Mouse (Mus musculus): ENCODE data around the gene Mecom. TPM values are rescaled to one million over a fixed set of nuclear protein-coding genes. Genes with fewer than 3 reads are reported as not detected.

Mecom gene
- polyA plus RNA-seq, 1 experiment from 2014 or later, result 57.4 TPM

DNA sequence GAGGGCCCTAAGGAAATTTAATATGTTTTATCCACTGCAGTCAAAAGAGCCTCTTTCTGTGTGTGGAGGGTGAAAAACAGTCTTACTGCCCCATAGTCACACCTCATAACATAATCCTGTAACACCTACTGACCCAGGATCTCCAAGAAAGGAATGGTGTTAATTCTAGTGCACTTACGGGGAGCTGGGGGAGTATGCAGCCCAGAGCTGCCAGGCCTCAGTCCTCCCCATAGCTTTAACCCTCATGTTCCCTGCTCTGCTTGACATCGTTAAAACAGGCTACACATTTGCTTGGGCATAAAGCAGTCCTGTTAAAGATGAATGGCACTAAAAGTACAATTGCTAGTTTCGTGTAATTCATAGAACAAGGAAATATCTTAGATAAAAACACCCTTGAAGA, 335.0 kb downstream of the Mecom start:
- 48% methylated on average over 3 of the region's 3 CpGs for whole genome bisulfite sequencing
- Histone ChIP-seq H3K36me3 (ENCODE audit: control insufficient read depth, insufficient read depth, low read length) (no peaks in the 10 kb centered on the region), H3K4me3 (replicated peaks; ENCODE audit: low read length) (no peak overlapping the region), H3K27me3 (ENCODE audit: control insufficient read depth, insufficient read depth, low read length) (no peaks in the 10 kb centered on the region), H3K4me2 (ENCODE audit: low read depth, low read length) (no peak overlapping the region), H3K9ac (ENCODE audit: low read length) (no peak overlapping the region), H3K27ac (ENCODE audit: low read length) (no peak overlapping the region), H3K4me1 (ENCODE audit: control insufficient read depth, insufficient read depth, low read length) (peaks cover 13% of the 10 kb centered on the region; the same call in 1 of the 2 replicates), H3K9me3 (replicated peaks; ENCODE audit: control insufficient read depth, low read length) (no peaks in the 10 kb centered on the region)
- ATAC-seq (ENCODE audit: insufficient read depth, low FRiP score), result no peak

- no peaks in the 10 kb centered on the region for H3K9me3 ChIP-seq (replicated peaks; ENCODE audit: control insufficient read depth, low read length)
- ATAC-seq (ENCODE audit: insufficient read depth, low FRiP score), result no peak
- H3K36me3 ChIP-seq (ENCODE audit: control insufficient read depth, insufficient read depth, low read length), result no peaks in the 10 kb centered on the region
- H3K4me1 ChIP-seq (ENCODE audit: control insufficient read depth, insufficient read depth, low read length), result peaks cover 14% of the 10 kb centered on the region; the same call in 1 of the 2 replicates
- H3K4me2 ChIP-seq (ENCODE audit: low read depth, low read length), result no peak overlapping the region
- no peak overlapping the region for H3K9ac ChIP-seq (ENCODE audit: low read length)
- no peak overlapping the region for H3K4me3 ChIP-seq (replicated peaks; ENCODE audit: low read length)
- H3K27me3 ChIP-seq (ENCODE audit: control insufficient read depth, insufficient read depth, low read length), result no peaks in the 10 kb centered on the region
- no peak overlapping the region for H3K27ac ChIP-seq (ENCODE audit: low read length)
These were observed 338.7 kb downstream of the Mecom start for GRCm38 (mm10) chr3:30209131-30209530.

- Histone ChIP-seq H3K27ac (ENCODE audit: low read length) (no peak overlapping the region), H3K36me3 (ENCODE audit: control insufficient read depth, insufficient read depth, low read length) (no peaks in the 10 kb centered on the region), H3K27me3 (ENCODE audit: control insufficient read depth, insufficient read depth, low read length) (no peaks in the 10 kb centered on the region), H3K9ac (ENCODE audit: low read length) (no peak overlapping the region), H3K9me3 (replicated peaks; ENCODE audit: control insufficient read depth, low read length) (no peaks in the 10 kb centered on the region), H3K4me1 (ENCODE audit: control insufficient read depth, insufficient read depth, low read length) (0 out of 2 replicates have a peak, but pooled peaks cover 6% of the 10 kb centered on the region), H3K4me2 (ENCODE audit: low read depth, low read length) (no peak overlapping the region), H3K4me3 (replicated peaks; ENCODE audit: low read length) (no peak overlapping the region)
- ATAC-seq (ENCODE audit: insufficient read depth, low FRiP score), result no peak
- 43% methylated on average over 8 of the region's 8 CpGs for WGBS
These were observed 339.9 kb downstream of the Mecom start for GRCm38 (mm10) chr3:30207886-30208285.

DNA sequence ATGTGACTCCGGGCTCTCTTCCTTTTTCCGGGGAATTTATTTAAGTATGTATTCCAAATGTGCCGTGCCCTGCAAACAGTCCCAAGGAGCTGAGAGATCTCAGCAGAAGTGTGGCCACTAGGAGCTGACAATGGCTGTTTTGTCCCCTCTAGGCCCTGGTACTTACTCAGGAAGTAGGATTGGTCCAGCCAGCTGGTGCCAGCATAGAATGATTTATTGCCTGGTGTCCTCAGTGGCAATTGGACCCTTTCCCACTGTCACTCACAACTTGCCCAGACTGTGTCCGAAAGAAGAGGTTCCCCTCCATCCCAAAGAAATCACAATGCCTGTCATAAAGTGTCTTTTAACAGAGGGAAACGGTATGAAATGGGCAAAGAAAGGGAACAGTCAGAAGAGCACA, 340.4 kb downstream of the Mecom start:
- no peak overlapping the region for H3K4me3 ChIP-seq (replicated peaks; ENCODE audit: low read length)
- no peaks in the 10 kb centered on the region for H3K9me3 ChIP-seq (replicated peaks; ENCODE audit: control insufficient read depth, low read length)
- H3K27me3 ChIP-seq (ENCODE audit: control insufficient read depth, insufficient read depth, low read length), result no peaks in the 10 kb centered on the region
- no peaks in the 10 kb centered on the region for H3K36me3 ChIP-seq (ENCODE audit: control insufficient read depth, insufficient read depth, low read length)
- ATAC-seq (ENCODE audit: insufficient read depth, low FRiP score), result no peak
- 0 out of 2 replicates have a peak, but pooled peaks cover 4% of the 10 kb centered on the region for H3K4me1 ChIP-seq (ENCODE audit: control insufficient read depth, insufficient read depth, low read length)
- WGBS, result 42% methylated on average over 5 of the region's 5 CpGs
- no peak overlapping the region for H3K27ac ChIP-seq (ENCODE audit: low read length)
- no peak overlapping the region for H3K9ac ChIP-seq (ENCODE audit: low read length)
- H3K4me2 ChIP-seq (ENCODE audit: low read depth, low read length), result no peak overlapping the region

- Histone ChIP-seq H3K9ac (ENCODE audit: low read length) (no peak overlapping the region), H3K36me3 (ENCODE audit: control insufficient read depth, insufficient read depth, low read length) (no peaks in the 10 kb centered on the region), H3K4me2 (ENCODE audit: low read depth, low read length) (no peak overlapping the region), H3K27ac (ENCODE audit: low read length) (no peak overlapping the region), H3K4me3 (replicated peaks; ENCODE audit: low read length) (no peak overlapping the region), H3K9me3 (replicated peaks; ENCODE audit: control insufficient read depth, low read length) (no peaks in the 10 kb centered on the region), H3K27me3 (ENCODE audit: control insufficient read depth, insufficient read depth, low read length) (no peaks in the 10 kb centered on the region), H3K4me1 (ENCODE audit: control insufficient read depth, insufficient read depth, low read length) (0 out of 2 replicates have a peak, but pooled peaks cover 4% of the 10 kb centered on the region)
- 63% methylated on average over 8 of the region's 8 CpGs for WGBS
- no peak for ATAC-seq (ENCODE audit: insufficient read depth, low FRiP score)
These were observed 341.7 kb downstream of the Mecom start for GRCm38 (mm10) chr3:30206123-30206522.

GRCm38 (mm10) chr3:30203764-30204163, 344.0 kb downstream of the Mecom start:
- H3K9me3 ChIP-seq (replicated peaks; ENCODE audit: control insufficient read depth, low read length), result no peaks in the 10 kb centered on the region
- H3K9ac ChIP-seq (ENCODE audit: low read length), result no peak overlapping the region
- no peak overlapping the region for H3K4me3 ChIP-seq (replicated peaks; ENCODE audit: low read length)
- H3K36me3 ChIP-seq (ENCODE audit: control insufficient read depth, insufficient read depth, low read length), result no peaks in the 10 kb centered on the region
- 0 out of 2 replicates have a peak, but pooled peaks cover 7% of the 10 kb centered on the region for H3K4me1 ChIP-seq (ENCODE audit: control insufficient read depth, insufficient read depth, low read length)
- no peak overlapping the region for H3K27ac ChIP-seq (ENCODE audit: low read length)
- peak; percentile 69; the same call in 1 of the 2 replicates for ATAC-seq (ENCODE audit: insufficient read depth, low FRiP score)
- no peaks in the 10 kb centered on the region for H3K27me3 ChIP-seq (ENCODE audit: control insufficient read depth, insufficient read depth, low read length)
- 41% methylated on average over 2 of the region's 2 CpGs for WGBS
- H3K4me2 ChIP-seq (ENCODE audit: low read depth, low read length), result no peak overlapping the region

- H3K4me3 ChIP-seq (replicated peaks; ENCODE audit: low read length), result no peak overlapping the region
- ATAC-seq (ENCODE audit: insufficient read depth, low FRiP score), result no peak
- no peaks in the 10 kb centered on the region for H3K9me3 ChIP-seq (replicated peaks; ENCODE audit: control insufficient read depth, low read length)
- H3K27ac ChIP-seq (ENCODE audit: low read length), result no peak overlapping the region
- H3K36me3 ChIP-seq (ENCODE audit: control insufficient read depth, insufficient read depth, low read length), result no peaks in the 10 kb centered on the region
- H3K4me2 ChIP-seq (ENCODE audit: low read depth, low read length), result no peak overlapping the region
- H3K27me3 ChIP-seq (ENCODE audit: control insufficient read depth, insufficient read depth, low read length), result no peaks in the 10 kb centered on the region
- WGBS, result 50% methylated on average over 2 of the region's 2 CpGs
- no peak overlapping the region for H3K9ac ChIP-seq (ENCODE audit: low read length)
- 0 out of 2 replicates have a peak, but pooled peaks cover 3% of the 10 kb centered on the region for H3K4me1 ChIP-seq (ENCODE audit: control insufficient read depth, insufficient read depth, low read length)
These were observed 349.0 kb downstream of the Mecom start for GRCm38 (mm10) chr3:30198854-30199253.

- H3K9ac ChIP-seq (ENCODE audit: low read length), result no peak overlapping the region
- H3K27me3 ChIP-seq (ENCODE audit: control insufficient read depth, insufficient read depth, low read length), result no peaks in the 10 kb centered on the region
- ATAC-seq (ENCODE audit: insufficient read depth, low FRiP score), result no peak
- H3K27ac ChIP-seq (ENCODE audit: low read length), result no peak overlapping the region; the same call in 1 of the 2 replicates
- H3K4me2 ChIP-seq (ENCODE audit: low read depth, low read length), result no peak overlapping the region
- WGBS, result 65% methylated on average over 5 of the region's 5 CpGs
- H3K4me3 ChIP-seq (replicated peaks; ENCODE audit: low read length), result no peak overlapping the region
- H3K9me3 ChIP-seq (replicated peaks; ENCODE audit: control insufficient read depth, low read length), result no peaks in the 10 kb centered on the region
- H3K4me1 ChIP-seq (ENCODE audit: control insufficient read depth, insufficient read depth, low read length), result 0 out of 2 replicates have a peak, but pooled peaks cover 3% of the 10 kb centered on the region
- no peaks in the 10 kb centered on the region for H3K36me3 ChIP-seq (ENCODE audit: control insufficient read depth, insufficient read depth, low read length)
These were observed 349.6 kb downstream of the Mecom start for GRCm38 (mm10) chr3:30198227-30198626.

- ATAC-seq (ENCODE audit: insufficient read depth, low FRiP score), result 0 out of 2 replicates have a peak, but pooled peaks have one; percentile 29
These were observed 352.6 kb downstream of the Mecom start for GRCm38 (mm10) chr3:30195186-30195585.

More at GRCm38 (mm10) chr3:30195186-30195585, 352.6 kb downstream of the Mecom start:
- Histone ChIP-seq H3K9me3 (replicated peaks; ENCODE audit: control insufficient read depth, low read length) (no peaks in the 10 kb centered on the region), H3K27ac (ENCODE audit: low read length) (no peak overlapping the region), H3K9ac (ENCODE audit: low read length) (no peak overlapping the region), H3K36me3 (ENCODE audit: control insufficient read depth, insufficient read depth, low read length) (no peaks in the 10 kb centered on the region), H3K4me2 (ENCODE audit: low read depth, low read length) (no peak overlapping the region), H3K4me1 (ENCODE audit: control insufficient read depth, insufficient read depth, low read length) (0 out of 2 replicates have a peak, but pooled peaks cover 6% of the 10 kb centered on the region), H3K27me3 (ENCODE audit: control insufficient read depth, insufficient read depth, low read length) (no peaks in the 10 kb centered on the region), H3K4me3 (replicated peaks; ENCODE audit: low read length) (no peak overlapping the region)
- WGBS, result 84% methylated on average over 3 of the region's 3 CpGs

All from stomach, embryonic 16.5 days (tissue).